Mouse (Mus musculus) Patski (cell line): Measurements from ENCODE around the gene Bckdha. TPM values are rescaled to one million over a fixed set of nuclear protein-coding genes. Genes with fewer than 3 reads are reported as not detected.

ENCODE experiments used
- ATAC-seq: fragments of 100-300 bp; one replicate; pipeline ENCODE4 v1.8.0; 2021
- CTCF ChIA-PET: fragments of 350-600 bp; sonication (Branson Sonifier 250); formaldehyde crosslinking; loops from one replicate; lab custom pipeline; 2022; ENCODE audit warnings: inconsistent platforms; lab: Charles Lee
- POLR2A ChIA-PET: fragments of 350-600 bp; sonication (Branson Sonifier 250); formaldehyde crosslinking; loops from one replicate; lab custom pipeline; 2022; ENCODE audit warnings: antibody characterized with exemption, inconsistent platforms; lab: Charles Lee
- DNase-seq: peaks from one replicate; pipeline ENCODE4 v3.0.0-alpha.2; 2011; ENCODE audit warnings: low read depth, low spot score
- H3K27me3 ChIP-seq: fragments of 371-371 bp; one replicate; pipeline ENCODE4 v1.5.1; 2021
- CTCF ChIP-seq: fragments of 100-300 bp; IDR thresholded peaks from one replicate; pipeline ENCODE4 v1.5.1; 2021
- in situ Hi-C: fragments of 300-500 bp; cut with MboI; formaldehyde crosslinking; loops from 3 replicates; pipeline ENCODE4 v1.11.1; 2018; ENCODE audit warnings: low pct_unique_long_range_greater_than_20kb, mixed read lengths
- polyA plus RNA-seq: library from polyadenylated mRNA; unstranded; gene quantifications from one replicate; pipeline ENCODE4 v1.2.3, GENCODE M21; 2021

Gene Bckdha
- polyA plus RNA-seq, 1 experiment from 2014 or later, result 72.5 TPM

DNA sequence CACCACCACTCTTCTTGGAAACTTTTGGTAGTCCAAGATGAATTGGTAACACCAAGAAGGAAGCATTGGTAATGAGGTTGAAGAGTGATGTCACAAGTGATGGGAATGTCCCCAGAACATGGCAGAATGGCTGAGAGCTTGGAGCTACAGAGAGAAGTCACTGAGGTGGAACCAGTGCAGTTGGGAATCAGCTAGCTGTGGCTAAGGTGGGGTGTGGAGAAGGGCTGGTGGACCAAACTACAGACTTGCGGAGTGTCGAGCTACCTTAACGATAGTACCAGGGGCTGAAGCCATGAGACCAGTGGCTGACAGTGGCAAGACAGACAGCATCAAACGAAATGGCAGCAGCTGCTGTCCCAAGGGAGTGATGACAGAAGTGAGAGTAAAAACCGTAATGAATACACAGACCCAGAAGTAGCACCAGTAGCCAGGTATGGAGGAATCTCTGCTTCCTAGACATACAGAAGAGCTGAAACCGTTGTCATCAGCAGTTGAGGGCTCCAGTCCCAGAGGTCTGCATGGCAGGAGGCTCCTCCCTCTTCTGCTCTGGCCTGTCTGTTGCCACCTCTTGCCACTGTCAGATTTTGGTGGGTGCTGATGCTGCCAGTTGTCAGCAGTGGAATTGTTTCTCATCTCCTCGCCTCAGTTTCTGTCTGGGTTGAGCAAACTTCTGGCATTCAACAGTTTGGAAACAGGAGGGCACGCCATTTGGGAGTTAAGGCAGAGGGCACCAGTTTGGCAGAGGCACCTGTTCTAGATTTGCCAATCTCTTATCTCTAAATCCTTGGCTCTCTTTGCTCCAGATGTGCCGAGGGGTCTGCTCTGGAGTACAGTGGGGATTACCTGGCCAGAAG, 73.2 kb downstream of the Bckdha start:
- ChIA-PET POLR2A (no interaction called here), CTCF (no interaction called here)
- ATAC-seq (no peak), DNase-seq (no peak)
- H3K27me3 ChIP-seq, result peaks cover 23% of the 10 kb centered on the region
- TF ChIP-seq CTCF, result no peak
- in situ Hi-C loops, result loop anchor here (25.0 kb wide), 1 partner anchor 398 kb away; the partner anchor contains the start of gene Pou2f2

GRCm38 (mm10) chr7:25584651-25585050, 74.1 kb downstream of the Bckdha start:
- POLR2A ChIA-PET, result no interaction called here
- CTCF ChIA-PET, result interaction anchor here (1.6 kb wide), 1 partner anchor 9 kb away, joined by 5 read pairs; no protein-coding TSS in a partner anchor
- H3K27me3 ChIP-seq, result peaks cover 23% of the 10 kb centered on the region
- TF ChIP-seq CTCF, result no peak
- ATAC-seq (no peak), DNase-seq (no peak)
- in situ Hi-C loops, result loop anchor here (25.0 kb wide), 1 partner anchor 397 kb away; the partner anchor contains the start of gene Pou2f2

DNA sequence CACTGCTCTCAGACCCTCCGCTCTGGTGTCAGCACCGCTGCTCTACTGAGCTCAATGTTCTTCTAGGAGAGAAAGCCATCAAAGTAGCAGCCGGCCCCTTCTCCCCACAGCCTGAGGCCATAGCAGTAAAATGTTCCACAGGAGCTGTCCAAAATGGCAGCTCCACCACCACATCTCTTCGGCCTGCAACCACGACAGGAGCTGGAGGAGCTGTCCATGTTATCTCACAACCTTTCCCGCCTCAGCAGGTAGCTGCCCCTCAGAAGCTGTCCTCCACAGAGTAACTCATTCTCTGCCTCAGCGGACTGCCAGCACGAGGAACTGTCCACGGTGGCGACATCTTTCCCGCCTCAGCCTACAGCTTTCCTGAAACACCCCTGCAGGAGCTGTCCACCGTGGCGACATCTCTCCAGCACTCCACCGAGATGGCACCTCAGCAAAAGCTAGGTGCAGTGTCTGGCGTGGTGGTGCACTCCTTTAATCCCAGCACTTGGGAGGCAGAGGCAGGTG, 76.4 kb downstream of the Bckdha start:
- in situ Hi-C loops, result loop anchor here (25.0 kb wide), 1 partner anchor 395 kb away; the partner anchor contains the start of gene Pou2f2
- ChIA-PET CTCF (interaction anchor here (0.9 to 1.0 kb wide), 3 partner anchors 100 to 374 kb away, joined by 3 to 4 read pairs (median 4); no protein-coding TSS in a partner anchor), POLR2A (no interaction called here)
- H3K27me3 ChIP-seq, result peaks cover 27% of the 10 kb centered on the region
- no peak for TF ChIP-seq CTCF
- DNase-seq, result no peak
- no peak for ATAC-seq

Other genes starting within 250 kb of the Bckdha start
- 0.10 TPM for gene Cxcl17, start 246.1 kb downstream of the Bckdha start, polyA plus RNA-seq
- 1.2 TPM for gene Ceacam1, start 181.4 kb downstream of the Bckdha start, polyA plus RNA-seq
- gene Ceacam2, start 119.1 kb downstream of the Bckdha start, polyA plus RNA-seq, result 0.28 TPM
- gene Erich4, start 43.1 kb downstream of the Bckdha start, polyA plus RNA-seq, result not detected
- gene Dmac2, start 39.6 kb downstream of the Bckdha start, polyA plus RNA-seq, result 43.3 TPM
- 0.23 TPM for gene B3gnt8, start 32.3 kb downstream of the Bckdha start, polyA plus RNA-seq
- 32.9 TPM for gene Exosc5, start 183 bp upstream of the Bckdha start, polyA plus RNA-seq
- 0.49 TPM for gene Tmem91, start 16.2 kb upstream of the Bckdha start, polyA plus RNA-seq
- gene B9d2, start 21.8 kb upstream of the Bckdha start, polyA plus RNA-seq, result 40.2 TPM
- gene Tgfb1, start 28.0 kb upstream of the Bckdha start, polyA plus RNA-seq, result 29.7 TPM
- gene Ccdc97, start 60.1 kb upstream of the Bckdha start, polyA plus RNA-seq, result 33.7 TPM
- 123 TPM for gene Hnrnpul1, start 95.8 kb upstream of the Bckdha start, polyA plus RNA-seq
- 473 TPM for gene Axl, start 129.7 kb upstream of the Bckdha start, polyA plus RNA-seq
- gene Cyp2s1, start 157.9 kb upstream of the Bckdha start, polyA plus RNA-seq, result 0.42 TPM
- gene Cyp2b10, start 238.6 kb upstream of the Bckdha start, polyA plus RNA-seq, result not detected